Mouse (Mus musculus): ENCODE data around the gene Mrpl24. TPM values are rescaled to one million over a fixed set of nuclear protein-coding genes. Genes with fewer than 3 reads are reported as not detected.

Mrpl24 gene
- polyA plus RNA-seq, 1 experiment: 114 TPM

DNA sequence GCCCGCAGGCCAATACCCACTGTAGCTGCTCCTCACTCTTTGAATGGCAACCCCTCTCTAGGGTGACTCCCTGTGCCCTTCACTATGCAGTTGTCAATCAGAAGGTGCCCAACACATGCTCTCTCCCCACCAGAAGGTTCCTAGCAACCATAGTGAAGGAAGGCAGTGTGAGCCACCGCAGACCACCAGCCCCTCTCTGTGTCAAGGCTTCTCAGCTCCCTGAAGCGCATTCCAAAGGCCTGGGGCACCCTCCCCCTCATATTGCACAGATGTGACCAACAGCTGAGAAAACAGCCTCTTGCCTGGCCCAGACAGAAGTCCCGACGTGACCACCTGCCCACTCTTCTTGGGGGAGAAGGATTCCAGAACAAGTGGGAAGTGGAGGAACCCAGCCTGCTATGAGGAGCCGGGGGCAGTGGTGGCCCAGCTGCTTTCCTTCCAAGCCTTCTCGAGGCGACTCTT is 52.9 kb downstream of the Mrpl24 start:
- H3K27me3 ChIP-seq (ENCODE audit: control insufficient read depth, insufficient read depth, insufficient read length): no peaks in the 10 kb centered on the region
- peaks cover 55% of the 10 kb centered on the region for H3K79me2 ChIP-seq (ENCODE audit: control insufficient read depth, insufficient read depth)
- peak overlapping the region; percentile 82 for H3K4me2 ChIP-seq (ENCODE audit: low read depth)
- H3ac ChIP-seq (ENCODE audit: control insufficient read depth, insufficient read length): peak overlapping the region; percentile 98
- H3K4me3 ChIP-seq: peak overlapping the region; percentile 100
- H3K36me3 ChIP-seq (ENCODE audit: control insufficient read depth, insufficient read depth): peaks cover 36% of the 10 kb centered on the region
- peak; percentile 95 for TF ChIP-seq TCF12 (IDR thresholded peaks at IDR 0.05; ENCODE audit: insufficient read depth, poor library complexity, severe bottlenecking)
- no peak for TF ChIP-seq REST (IDR thresholded peaks at IDR 0.05; ENCODE audit: insufficient read depth, insufficient read length)
- TF ChIP-seq MYOD1 (IDR thresholded peaks at IDR 0.05; ENCODE audit: control insufficient read depth in 1 of 3, insufficient read length in 2 of 3, low read depth in 2 of 3): peak; percentile 33 to 94 (median 85)
- TF ChIP-seq MAX (IDR thresholded peaks at IDR 0.05; ENCODE audit: low read depth): no peak
- no peak for TF ChIP-seq USF1 (IDR thresholded peaks at IDR 0.05; ENCODE audit: low read depth)
- TF ChIP-seq CEBPB (IDR thresholded peaks at IDR 0.05; ENCODE audit: insufficient read depth, poor library complexity, severe bottlenecking): no peak
- no peak for TF ChIP-seq SRF (IDR thresholded peaks at IDR 0.05; ENCODE audit: control insufficient read depth, insufficient read length, low read depth)
- TF ChIP-seq MYOG (IDR thresholded peaks at IDR 0.05; ENCODE audit: control insufficient read depth in 1 of 3, insufficient read depth in 1 of 3, insufficient read length in 2 of 3, low read depth in 2 of 3): peak; percentile 52 to 98 (median 69)
- TF ChIP-seq POLR2AphosphoS2 (IDR thresholded peaks at IDR 0.05; ENCODE audit: insufficient read length, low read depth): peak; percentile 52
- TF ChIP-seq E2F4 (IDR thresholded peaks at IDR 0.05; ENCODE audit: insufficient read depth): no peak
- peak; percentile 88 for TF ChIP-seq TCF3 (IDR thresholded peaks at IDR 0.05; ENCODE audit: insufficient read length, low read depth)
- TF ChIP-seq POLR2A (IDR thresholded peaks at IDR 0.05; ENCODE audit: insufficient read length, low read depth): peak; percentile 47

DNA sequence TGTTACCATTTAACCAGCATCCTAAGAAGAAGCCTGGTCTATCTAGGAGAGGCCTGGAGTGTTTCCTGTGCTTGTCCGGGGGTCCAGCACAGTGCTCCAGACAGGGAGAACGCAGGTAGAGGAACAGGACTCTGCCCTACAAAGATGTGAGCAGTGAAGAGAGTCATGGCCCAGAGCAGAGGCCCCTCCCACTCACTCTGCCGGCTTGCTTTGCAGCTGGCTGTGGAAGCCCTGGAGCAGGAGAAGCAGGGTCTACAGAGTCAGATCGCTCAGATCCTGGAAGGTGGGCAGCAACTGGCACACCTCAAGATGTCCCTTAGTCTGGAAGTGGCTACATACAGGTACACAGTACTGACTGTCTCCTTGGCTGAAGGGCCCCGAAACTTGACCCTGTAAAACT is 53.5 kb downstream of the Mrpl24 start:
- H3K79me2 ChIP-seq (ENCODE audit: control insufficient read depth, insufficient read depth): peaks cover 57% of the 10 kb centered on the region
- H3K36me3 ChIP-seq (ENCODE audit: control insufficient read depth, insufficient read depth): peaks cover 41% of the 10 kb centered on the region
- H3K4me2 ChIP-seq (ENCODE audit: low read depth): peak overlapping the region; percentile 82
- peak overlapping the region; percentile 98 for H3ac ChIP-seq (ENCODE audit: control insufficient read depth, insufficient read length)
- H3K4me3 ChIP-seq: peak overlapping the region; percentile 100
- TF ChIP-seq POLR2A (IDR thresholded peaks at IDR 0.05; ENCODE audit: insufficient read length, low read depth) (peak; percentile 43), SRF (IDR thresholded peaks at IDR 0.05; ENCODE audit: control insufficient read depth, insufficient read length, low read depth) (no peak), POLR2AphosphoS2 (IDR thresholded peaks at IDR 0.05; ENCODE audit: insufficient read length, low read depth) (peak; percentile 45), CEBPB (IDR thresholded peaks at IDR 0.05; ENCODE audit: insufficient read depth, poor library complexity, severe bottlenecking) (no peak), MYOD1 (IDR thresholded peaks at IDR 0.05; ENCODE audit: control insufficient read depth in 1 of 3, insufficient read length in 2 of 3, low read depth in 2 of 3) (no peak), REST (IDR thresholded peaks at IDR 0.05; ENCODE audit: insufficient read depth, insufficient read length) (no peak), TCF12 (IDR thresholded peaks at IDR 0.05; ENCODE audit: insufficient read depth, poor library complexity, severe bottlenecking) (no peak), MAX (IDR thresholded peaks at IDR 0.05; ENCODE audit: low read depth) (no peak), MYOG (IDR thresholded peaks at IDR 0.05; ENCODE audit: control insufficient read depth in 1 of 3, insufficient read depth in 1 of 3, insufficient read length in 2 of 3, low read depth in 2 of 3) (no peak), TCF3 (IDR thresholded peaks at IDR 0.05; ENCODE audit: insufficient read length, low read depth) (no peak), E2F4 (IDR thresholded peaks at IDR 0.05; ENCODE audit: insufficient read depth) (no peak), USF1 (IDR thresholded peaks at IDR 0.05; ENCODE audit: low read depth) (no peak)
- no peaks in the 10 kb centered on the region for H3K27me3 ChIP-seq (ENCODE audit: control insufficient read depth, insufficient read depth, insufficient read length)

Other genes with a start within 250 kb of the Mrpl24 start
- 0.01 TPM for gene Lrrc71, start 170.9 kb upstream of the Mrpl24 start, polyA plus RNA-seq (2012; fragmentation: generic; extraction: Trizol)
- not detected for gene Ntrk1, start 124.3 kb upstream of the Mrpl24 start, polyA plus RNA-seq (2012; fragmentation: generic; extraction: Trizol)
- gene Insrr, start 122.6 kb upstream of the Mrpl24 start, polyA plus RNA-seq (2012; fragmentation: generic; extraction: Trizol): not detected
- gene Pear1, start 95.2 kb upstream of the Mrpl24 start, polyA plus RNA-seq (2012; fragmentation: generic; extraction: Trizol): 0.65 TPM
- gene Sh2d2a, start 72.8 kb upstream of the Mrpl24 start, polyA plus RNA-seq (2012; fragmentation: generic; extraction: Trizol): not detected
- gene Prcc, start 33.9 kb upstream of the Mrpl24 start, polyA plus RNA-seq (2012; fragmentation: generic; extraction: Trizol): 46.3 TPM
- gene Hdgf, start 13.2 kb upstream of the Mrpl24 start, polyA plus RNA-seq (2012; fragmentation: generic; extraction: Trizol): 200 TPM
- gene Isg20l2, start 10.8 kb downstream of the Mrpl24 start, polyA plus RNA-seq (2012; fragmentation: generic; extraction: Trizol): 19.4 TPM
- gene Rrnad1, start 11.2 kb downstream of the Mrpl24 start, polyA plus RNA-seq (2012; fragmentation: generic; extraction: Trizol): 7.0 TPM
- 67.6 TPM for gene Crabp2, start 29.2 kb downstream of the Mrpl24 start, polyA plus RNA-seq (2012; fragmentation: generic; extraction: Trizol)
- gene Nes, start 51.6 kb downstream of the Mrpl24 start, polyA plus RNA-seq (2012; fragmentation: generic; extraction: Trizol): 268 TPM
- gene Bcan, start 80.7 kb downstream of the Mrpl24 start, polyA plus RNA-seq (2012; fragmentation: generic; extraction: Trizol): 0.06 TPM
- gene Hapln2, start 108.1 kb downstream of the Mrpl24 start, polyA plus RNA-seq (2012; fragmentation: generic; extraction: Trizol): not detected
- gene Gpatch4, start 123.6 kb downstream of the Mrpl24 start, polyA plus RNA-seq (2012; fragmentation: generic; extraction: Trizol): 11.7 TPM
- gene Naxe, start 139.0 kb downstream of the Mrpl24 start, polyA plus RNA-seq (2012; fragmentation: generic; extraction: Trizol): 141 TPM
- not detected for gene Ttc24, start 158.8 kb downstream of the Mrpl24 start, polyA plus RNA-seq (2012; fragmentation: generic; extraction: Trizol)
- 13.6 TPM for gene Iqgap3, start 162.5 kb downstream of the Mrpl24 start, polyA plus RNA-seq (2012; fragmentation: generic; extraction: Trizol)
- gene Mef2d, start 222.9 kb downstream of the Mrpl24 start, polyA plus RNA-seq (2012; fragmentation: generic; extraction: Trizol): 121 TPM

Data from myocyte (in vitro differentiated cells).